Mouse (Mus musculus) olfactory bulb, adult 2 months (tissue): ENCODE measurements at regions not wholly inside any gene's neighbourhood (a gene's known extent, or its start where the extent isn't known, plus 50 kb on each side); places are given as distances from the start of the nearest gene placed in this dataset.

Experiments used
- CTCF ChIP-seq: fragments of 200-500 bp; IDR thresholded peaks from 2 replicates; pipeline ENCODE4 v1.5.1; 2012; ENCODE audit warnings: low read depth, mild to moderate bottlenecking, low read length, moderate library complexity; ENCODE audit not compliant: insufficient read depth
- POLR2A ChIP-seq: fragments of 200-500 bp; IDR thresholded peaks from 2 replicates; pipeline ENCODE4 v1.6.1; 2012; ENCODE audit warnings: mild to moderate bottlenecking, low read depth, low read length, moderate library complexity; ENCODE audit not compliant: insufficient read depth

- TF ChIP-seq CTCF (no peak), POLR2A (no peak)
Measured at GRCm38 (mm10) chr2:51550863-51551262, 76.4 kb upstream of the Tas2r134 start.
